Mouse (Mus musculus) stomach, postnatal 0 days (tissue): ENCODE measurements at regions not wholly inside any gene's neighbourhood (a gene's known extent, or its start where the extent isn't known, plus 50 kb on each side); places are given as distances from the start of the nearest gene placed in this dataset.
A peak's percentile ranks its signal among the peaks of the same experiment; 100 is the strongest.

Experiments used
- ATAC-seq: fragments of 200-750 bp; cut with Nextera tagmentation; 2 replicates; pipeline ENCODE4 v1.8.0; 2017; ENCODE audit not compliant: low FRiP score, low TSS enrichment
- DNase-seq: peaks from one replicate; pipeline ENCODE4 v3.0.0-alpha.2; 2016; ENCODE audit warnings: low spot score
- H3K27ac ChIP-seq: fragments of 300-500 bp; sonication (generic); replicated peaks from 2 replicates; pipeline ENCODE4 v1.5.1; 2014; ENCODE audit warnings: mild to moderate bottlenecking, control low read depth
- H3K27me3 ChIP-seq: fragments of 300-500 bp; sonication (generic); 2 replicates; pipeline ENCODE4 v1.6.1; 2014; ENCODE audit warnings: low read length; ENCODE audit not compliant: control insufficient read depth, insufficient read depth
- H3K36me3 ChIP-seq: fragments of 300-500 bp; sonication (generic); 2 replicates; pipeline ENCODE4 v1.6.1; 2014; ENCODE audit warnings: low read length, mixed read lengths; ENCODE audit not compliant: control insufficient read depth, insufficient read depth
- H3K4me1 ChIP-seq: fragments of 300-500 bp; sonication (generic); replicated peaks from 2 replicates; pipeline ENCODE4 v1.6.1; 2014; ENCODE audit warnings: antibody characterized with exemption; ENCODE audit not compliant: control insufficient read depth, insufficient read depth
- H3K4me2 ChIP-seq: fragments of 300-500 bp; sonication (generic); replicated peaks from 2 replicates; pipeline ENCODE4 v1.6.1; 2014; ENCODE audit warnings: low read depth, mild to moderate bottlenecking, control low read depth, moderate library complexity
- H3K4me3 ChIP-seq: fragments of 300-500 bp; sonication (generic); 2 replicates; pipeline ENCODE4 v1.5.1; 2014; ENCODE audit warnings: low read depth, low read length, control low read depth
- H3K9ac ChIP-seq: fragments of 300-500 bp; sonication (generic); 2 replicates; pipeline ENCODE4 v1.6.1; 2014; ENCODE audit warnings: mild to moderate bottlenecking, low read length, control low read depth, mixed read lengths
- H3K9me3 ChIP-seq: fragments of 300-500 bp; sonication (generic); 2 replicates; pipeline ENCODE4 v1.6.1; 2016; ENCODE audit warnings: low read length; ENCODE audit not compliant: control insufficient read depth
- CTCF ChIP-seq: IDR thresholded peaks from 2 replicates; pipeline ENCODE4 v1.5.1; 2016; ENCODE audit warnings: antibody characterized with exemption, low read depth, mild to moderate bottlenecking, moderate library complexity
- EP300 ChIP-seq: optimal IDR thresholded peaks from 2 replicates; pipeline ENCODE3; 2016; ENCODE audit warnings: antibody characterized with exemption
- WGBS: fragments of 180-500 bp; shearing (Covaris S2); extraction: QIAGEN DNeasy Blood & Tissue Kit; methylation state at CpG from one replicate; pipeline ENCODE4 v1.1.7; 2014; 5-methylcytosine and 5-hydroxymethylcytosine counted together

- Histone ChIP-seq H3K36me3 (no peaks in the 10 kb centered on the region), H3K4me2 (no peak overlapping the region), H3K27ac (no peak overlapping the region), H3K9me3 (no peaks in the 10 kb centered on the region), H3K9ac (no peak overlapping the region), H3K27me3 (no peaks in the 10 kb centered on the region), H3K4me1 (no peaks in the 10 kb centered on the region), H3K4me3 (no peak overlapping the region)
- no peak for ATAC-seq
- no peak for TF ChIP-seq CTCF
- WGBS, result 53% methylated on average over 6 of the region's 6 CpGs
- DNase-seq, result no peak
Measured at GRCm38 (mm10) chr1:73348476-73348875, 332.8 kb upstream of the Tnp1 start.

GRCm38 (mm10) chr1:73344587-73344986 lies 328.9 kb upstream of the Tnp1 start:
- H3K9ac ChIP-seq, result no peak overlapping the region
- WGBS, result 41% methylated on average over 1 of the region's 1 CpGs
- ATAC-seq, result no peak
- H3K9me3 ChIP-seq, result no peaks in the 10 kb centered on the region
- DNase-seq, result no peak
- no peak overlapping the region for H3K4me2 ChIP-seq
- H3K27me3 ChIP-seq, result no peaks in the 10 kb centered on the region
- TF ChIP-seq EP300 (no peak), CTCF (no peak)
- no peak overlapping the region for H3K27ac ChIP-seq
- H3K4me3 ChIP-seq, result no peak overlapping the region
- no peaks in the 10 kb centered on the region for H3K4me1 ChIP-seq
- no peaks in the 10 kb centered on the region for H3K36me3 ChIP-seq

DNA sequence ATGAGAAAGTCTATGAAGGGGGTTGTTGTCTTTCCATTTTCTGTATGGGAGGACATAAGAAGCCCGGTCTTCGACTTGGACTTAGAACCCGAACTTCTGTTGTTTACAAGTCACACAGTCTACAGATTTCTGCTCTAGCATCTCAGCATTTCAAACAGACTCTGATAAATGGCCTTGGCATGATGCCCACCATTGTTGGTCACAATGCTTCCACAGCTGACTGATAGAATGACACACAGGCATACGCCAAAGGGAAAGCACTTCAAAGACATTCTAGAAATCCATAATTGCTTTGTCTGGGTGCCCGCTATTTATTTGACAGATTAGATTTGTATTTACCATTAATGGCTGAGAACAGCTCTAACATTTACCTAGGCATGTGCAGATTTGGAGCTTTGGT lies 326.2 kb upstream of the Tnp1 start:
- Histone ChIP-seq H3K4me3 (no peak overlapping the region), H3K27ac (no peak overlapping the region), H3K36me3 (no peaks in the 10 kb centered on the region), H3K4me2 (no peak overlapping the region), H3K9me3 (no peaks in the 10 kb centered on the region), H3K27me3 (no peaks in the 10 kb centered on the region), H3K9ac (no peak overlapping the region), H3K4me1 (no peaks in the 10 kb centered on the region)
- TF ChIP-seq EP300, result no peak
- TF ChIP-seq CTCF, result no peak
- peak; percentile 51 for DNase-seq
- WGBS, result 33% methylated on average over 5 of the region's 5 CpGs
- peak; percentile 26; the same call in 1 of the 2 replicates for ATAC-seq

DNA sequence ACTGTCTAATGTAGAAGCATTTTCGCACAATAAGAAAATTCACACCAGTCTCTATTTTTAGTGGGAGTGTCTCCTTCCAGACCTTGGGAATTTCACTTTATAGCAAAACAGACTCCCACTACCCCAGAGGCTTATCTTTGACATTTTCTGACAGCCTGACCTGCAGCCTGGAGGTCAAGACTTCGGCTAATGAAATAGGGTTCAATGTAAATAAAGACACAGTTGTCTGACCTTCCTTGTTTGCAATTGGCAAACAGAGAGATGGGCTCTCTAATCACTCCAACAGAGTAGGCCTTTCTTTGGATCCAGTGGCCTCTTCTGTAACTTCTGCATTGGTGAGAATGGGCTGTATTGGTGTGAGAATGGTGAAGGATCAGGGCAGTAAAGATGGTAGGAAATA lies 321.7 kb upstream of the Tnp1 start:
- no peak overlapping the region for H3K4me2 ChIP-seq
- 48% methylated on average over 2 of the region's 2 CpGs for WGBS
- no peak overlapping the region for H3K9ac ChIP-seq
- H3K36me3 ChIP-seq, result no peaks in the 10 kb centered on the region
- H3K4me3 ChIP-seq, result no peak overlapping the region
- no peak overlapping the region for H3K27ac ChIP-seq
- no peak for TF ChIP-seq CTCF
- TF ChIP-seq EP300, result no peak
- no peaks in the 10 kb centered on the region for H3K9me3 ChIP-seq
- ATAC-seq, result no peak
- no peaks in the 10 kb centered on the region for H3K4me1 ChIP-seq
- H3K27me3 ChIP-seq, result no peaks in the 10 kb centered on the region
- DNase-seq, result no peak

DNA sequence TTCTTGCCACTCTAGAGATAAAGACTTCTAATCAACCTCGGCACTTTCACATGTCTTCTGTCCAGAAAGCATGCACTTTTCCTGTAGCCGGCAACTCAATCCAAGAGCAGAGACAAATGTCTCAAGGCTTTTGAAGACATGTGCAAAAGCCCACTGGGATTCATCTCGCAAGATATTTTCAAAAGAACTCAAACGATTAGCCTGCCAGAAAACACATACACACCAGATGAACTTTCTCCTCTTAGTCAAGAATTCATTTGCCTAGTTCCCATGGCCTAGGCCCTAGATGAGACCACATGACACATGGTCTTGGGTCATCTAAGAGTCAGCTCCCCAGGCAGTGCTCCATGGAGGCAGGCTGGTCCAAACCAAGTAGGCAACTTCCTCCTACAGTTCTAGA lies 293.8 kb upstream of the Tnp1 start:
- no peaks in the 10 kb centered on the region for H3K27me3 ChIP-seq
- H3K9ac ChIP-seq, result no peak overlapping the region
- H3K4me2 ChIP-seq, result no peak overlapping the region
- TF ChIP-seq EP300 (no peak), CTCF (no peak)
- no peaks in the 10 kb centered on the region for H3K9me3 ChIP-seq
- DNase-seq (no peak), ATAC-seq (no peak)
- H3K27ac ChIP-seq, result no peak overlapping the region
- no peaks in the 10 kb centered on the region for H3K36me3 ChIP-seq
- WGBS, result 68% methylated on average over 4 of the region's 4 CpGs
- no peaks in the 10 kb centered on the region for H3K4me1 ChIP-seq
- H3K4me3 ChIP-seq, result no peak overlapping the region

DNA sequence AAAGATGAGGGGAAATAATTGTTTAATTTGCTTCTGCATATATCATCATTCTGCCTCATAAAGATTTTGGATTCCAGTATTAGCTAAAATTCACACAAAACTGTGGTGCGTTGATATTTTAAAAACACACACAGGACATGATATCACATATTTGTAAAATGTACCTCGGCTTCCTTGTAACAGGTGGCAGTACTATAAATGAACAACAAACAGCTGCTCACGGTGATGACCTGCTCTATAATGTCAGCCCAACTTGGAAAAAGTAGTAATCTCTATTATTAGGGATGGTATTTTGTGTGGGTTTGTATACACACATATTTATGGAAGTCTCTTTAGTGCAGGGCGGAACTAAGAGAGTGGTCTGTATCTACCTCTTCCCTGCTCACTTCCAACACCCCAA lies 292.7 kb upstream of the Tnp1 start:
- Histone ChIP-seq H3K4me2 (no peak overlapping the region), H3K27ac (no peak overlapping the region), H3K36me3 (no peaks in the 10 kb centered on the region), H3K4me1 (no peaks in the 10 kb centered on the region), H3K27me3 (no peaks in the 10 kb centered on the region), H3K4me3 (no peak overlapping the region), H3K9me3 (no peaks in the 10 kb centered on the region), H3K9ac (no peak overlapping the region)
- ATAC-seq (no peak), DNase-seq (no peak)
- TF ChIP-seq EP300 (no peak), CTCF (no peak)
- 83% methylated on average over 4 of the region's 4 CpGs for WGBS
